Mouse (Mus musculus): ENCODE measurements around the gene Slc6a8. TPM values are rescaled to one million over a fixed set of nuclear protein-coding genes. Genes with fewer than 3 reads are reported as not detected.

Slc6a8 gene
- 112 TPM in 1 of 2 replicates, not detected in the other for polyA plus RNA-seq (2012; ENCODE audit: insufficient read depth, insufficient read length, low replicate concordance, missing spikeins)

- 22% methylated on average over 53 of the region's 72 CpGs for WGBS
- Histone ChIP-seq H3K4me1 (ENCODE audit: control insufficient read depth, insufficient read depth, low read length) (peaks cover 15% of the 10 kb centered on the region), H3K27ac (ENCODE audit: insufficient read depth, low read depth, low read length) (peak within 1 kb of the TSS; percentile 51), H3K4me3 (ENCODE audit: insufficient read depth, low read depth, low read length) (peak within 1 kb of the TSS; percentile 79)
- peak; percentile 53; the same call in 1 of the 2 replicates for TF ChIP-seq POLR2A (IDR thresholded peaks at IDR 0.05; ENCODE audit: insufficient read depth, low read depth, low read length)
- no peak for TF ChIP-seq CTCF (IDR thresholded peaks at IDR 0.05; ENCODE audit: insufficient read depth, low read depth, low read length)
These were observed at the start of gene Slc6a8 for GRCm38 (mm10) chrX:73672879-73673618. TSS of gene Slc6a8 (plus strand) at chrX:73673150.

- Histone ChIP-seq H3K27ac (ENCODE audit: insufficient read depth, low read depth, low read length) (no peak overlapping the region), H3K4me3 (ENCODE audit: insufficient read depth, low read depth, low read length) (no peak overlapping the region), H3K4me1 (ENCODE audit: control insufficient read depth, insufficient read depth, low read length) (no peaks in the 10 kb centered on the region)
- TF ChIP-seq POLR2A (IDR thresholded peaks at IDR 0.05; ENCODE audit: insufficient read depth, low read depth, low read length) = no peak
- no peak for TF ChIP-seq CTCF (IDR thresholded peaks at IDR 0.05; ENCODE audit: insufficient read depth, low read depth, low read length)
These were observed 46.0 kb upstream of the Slc6a8 start for GRCm38 (mm10) chrX:73626981-73627380.

GRCm38 (mm10) chrX:73635425-73635824 lies 37.5 kb upstream of the Slc6a8 start:
- no peak overlapping the region for H3K27ac ChIP-seq (ENCODE audit: insufficient read depth, low read depth, low read length)
- H3K4me1 ChIP-seq (ENCODE audit: control insufficient read depth, insufficient read depth, low read length) = peaks cover 27% of the 10 kb centered on the region
- WGBS = 19% methylated on average over 19 of the region's 19 CpGs
- TF ChIP-seq CTCF (IDR thresholded peaks at IDR 0.05; ENCODE audit: insufficient read depth, low read depth, low read length) = no peak
- no peak for TF ChIP-seq POLR2A (IDR thresholded peaks at IDR 0.05; ENCODE audit: insufficient read depth, low read depth, low read length)
- peak overlapping the region; percentile 9; the same call in 1 of the 2 replicates for H3K4me3 ChIP-seq (ENCODE audit: insufficient read depth, low read depth, low read length)

GRCm38 (mm10) chrX:73637415-73637814 lies 35.5 kb upstream of the Slc6a8 start:
- WGBS = 24% methylated on average over 19 of the region's 19 CpGs
- no peak for TF ChIP-seq POLR2A (IDR thresholded peaks at IDR 0.05; ENCODE audit: insufficient read depth, low read depth, low read length)
- TF ChIP-seq CTCF (IDR thresholded peaks at IDR 0.05; ENCODE audit: insufficient read depth, low read depth, low read length) = no peak
- no peak overlapping the region for H3K27ac ChIP-seq (ENCODE audit: insufficient read depth, low read depth, low read length)
- H3K4me3 ChIP-seq (ENCODE audit: insufficient read depth, low read depth, low read length) = peak overlapping the region; percentile 34
- peaks cover 27% of the 10 kb centered on the region for H3K4me1 ChIP-seq (ENCODE audit: control insufficient read depth, insufficient read depth, low read length)

GRCm38 (mm10) chrX:73639255-73639675 lies 33.7 kb upstream of the Slc6a8 start, which contains the start of gene Dusp9:
TSS of gene Dusp9 (plus strand) at chrX:73639419.
- WGBS = 24% methylated on average over 28 of the region's 28 CpGs
- peaks cover 27% of the 10 kb centered on the region for H3K4me1 ChIP-seq (ENCODE audit: control insufficient read depth, insufficient read depth, low read length)
- TF ChIP-seq POLR2A (IDR thresholded peaks at IDR 0.05; ENCODE audit: insufficient read depth, low read depth, low read length) (no peak), CTCF (IDR thresholded peaks at IDR 0.05; ENCODE audit: insufficient read depth, low read depth, low read length) (no peak)
- no peak within 1 kb of the TSS for H3K27ac ChIP-seq (ENCODE audit: insufficient read depth, low read depth, low read length)
- H3K4me3 ChIP-seq (ENCODE audit: insufficient read depth, low read depth, low read length) = peak within 1 kb of the TSS; percentile 30

GRCm38 (mm10) chrX:73639901-73640469 lies 33.0 kb upstream of the Slc6a8 start:
- WGBS = 19% methylated on average over 38 of the region's 41 CpGs
- peak overlapping the region; percentile 21 for H3K4me3 ChIP-seq (ENCODE audit: insufficient read depth, low read depth, low read length)

GRCm38 (mm10) chrX:73645121-73645520 lies 27.8 kb upstream of the Slc6a8 start:
- 52% methylated on average over 4 of the region's 4 CpGs for WGBS

More at GRCm38 (mm10) chrX:73639901-73640469, 33.0 kb upstream of the Slc6a8 start:
- H3K4me1 ChIP-seq (ENCODE audit: control insufficient read depth, insufficient read depth, low read length) = peaks cover 27% of the 10 kb centered on the region
- TF ChIP-seq CTCF (IDR thresholded peaks at IDR 0.05; ENCODE audit: insufficient read depth, low read depth, low read length) (no peak), POLR2A (IDR thresholded peaks at IDR 0.05; ENCODE audit: insufficient read depth, low read depth, low read length) (no peak)
- H3K27ac ChIP-seq (ENCODE audit: insufficient read depth, low read depth, low read length) = no peak overlapping the region

GRCm38 (mm10) chrX:73650869-73651268 lies 22.1 kb upstream of the Slc6a8 start:
- H3K4me3 ChIP-seq (ENCODE audit: insufficient read depth, low read depth, low read length) = no peak overlapping the region
- 81% methylated on average over 3 of the region's 3 CpGs for WGBS
- no peak overlapping the region for H3K27ac ChIP-seq (ENCODE audit: insufficient read depth, low read depth, low read length)
- H3K4me1 ChIP-seq (ENCODE audit: control insufficient read depth, insufficient read depth, low read length) = no peaks in the 10 kb centered on the region
- TF ChIP-seq POLR2A (IDR thresholded peaks at IDR 0.05; ENCODE audit: insufficient read depth, low read depth, low read length) (no peak), CTCF (IDR thresholded peaks at IDR 0.05; ENCODE audit: insufficient read depth, low read depth, low read length) (no peak)

More at GRCm38 (mm10) chrX:73645121-73645520, 27.8 kb upstream of the Slc6a8 start:
- Histone ChIP-seq H3K4me3 (ENCODE audit: insufficient read depth, low read depth, low read length) (no peak overlapping the region), H3K27ac (ENCODE audit: insufficient read depth, low read depth, low read length) (no peak overlapping the region), H3K4me1 (ENCODE audit: control insufficient read depth, insufficient read depth, low read length) (peaks cover 2% of the 10 kb centered on the region; the same call in 1 of the 2 replicates)
- TF ChIP-seq POLR2A (IDR thresholded peaks at IDR 0.05; ENCODE audit: insufficient read depth, low read depth, low read length) (no peak), CTCF (IDR thresholded peaks at IDR 0.05; ENCODE audit: insufficient read depth, low read depth, low read length) (no peak)

- TF ChIP-seq POLR2A (IDR thresholded peaks at IDR 0.05; ENCODE audit: insufficient read depth, low read depth, low read length) (no peak), CTCF (IDR thresholded peaks at IDR 0.05; ENCODE audit: insufficient read depth, low read depth, low read length) (no peak)
- peaks cover 7% of the 10 kb centered on the region; the same call in 1 of the 2 replicates for H3K4me1 ChIP-seq (ENCODE audit: control insufficient read depth, insufficient read depth, low read length)
- no peak overlapping the region for H3K27ac ChIP-seq (ENCODE audit: insufficient read depth, low read depth, low read length)
- 87% methylated on average over 6 of the region's 6 CpGs for WGBS
- no peak overlapping the region for H3K4me3 ChIP-seq (ENCODE audit: insufficient read depth, low read depth, low read length)
These were observed 19.6 kb upstream of the Slc6a8 start for GRCm38 (mm10) chrX:73653392-73653791.
